Mouse (Mus musculus) A20 (cell line): Measurements from ENCODE around the gene Dgcr6.
A peak's percentile ranks its signal among the peaks of the same experiment; 100 is the strongest.

Source experiments
- DNase-seq: peaks from one replicate; pipeline ENCODE4 v3.0.0-alpha.2; 2011; ENCODE audit warnings: low read depth, low spot score

Dgcr6 gene

DNA sequence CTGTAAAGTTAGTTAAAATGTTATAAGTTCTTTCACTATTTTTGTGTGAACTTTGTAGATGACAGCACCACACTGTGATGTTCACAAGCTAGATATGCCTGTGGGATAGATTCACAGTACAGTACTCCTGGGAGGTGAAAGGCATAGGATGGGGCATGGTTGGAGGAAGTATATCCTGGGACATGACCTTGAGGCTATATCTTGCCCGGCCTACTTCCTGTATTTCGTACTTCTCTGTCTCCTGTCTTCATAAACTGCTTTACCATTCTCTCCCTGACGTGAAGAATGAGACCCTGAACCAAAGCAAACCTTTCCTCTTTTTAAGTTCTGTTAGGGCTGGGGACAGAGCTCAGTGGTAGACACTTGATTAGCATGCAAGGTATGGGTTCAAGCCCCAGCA lies 65.6 kb downstream of the Dgcr6 start:
- DNase-seq, result no peak

DNA sequence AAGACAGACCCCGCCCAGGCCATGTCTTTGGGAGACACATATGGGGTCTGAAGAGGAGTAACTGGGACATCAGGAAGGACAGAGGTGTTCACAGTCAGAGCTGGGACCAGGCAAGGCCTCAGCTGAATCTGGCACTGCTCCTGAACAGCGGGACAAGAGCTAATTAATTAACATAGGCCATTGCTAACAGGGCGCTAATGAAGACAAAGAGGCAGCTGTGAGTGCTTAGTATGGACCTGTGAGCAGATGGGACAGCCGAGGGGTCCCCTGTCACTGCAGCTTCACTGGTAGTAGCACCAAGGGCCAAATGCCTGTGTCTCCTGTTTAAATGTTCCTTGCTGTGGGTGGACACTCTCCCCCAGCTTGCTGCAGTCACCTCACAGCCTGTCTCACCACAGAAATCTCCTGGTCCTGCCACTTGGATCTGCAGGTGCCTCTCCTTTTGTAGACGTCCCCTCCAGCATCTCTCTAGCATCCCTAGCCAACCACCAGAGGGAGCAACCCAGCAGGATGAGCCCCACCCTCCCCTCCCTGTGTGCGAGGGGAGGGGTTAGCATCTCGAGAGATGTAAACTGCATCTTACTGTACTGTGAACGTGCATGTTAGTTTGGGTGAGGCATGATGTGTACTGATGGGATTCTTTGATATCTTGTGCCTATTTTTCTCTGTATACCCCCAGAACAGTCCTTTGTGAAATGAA lies 66.5 kb downstream of the Dgcr6 start:
- DNase-seq, result peak; percentile 59
